Mouse (Mus musculus) embryonic fibroblast, embryonic 13.5 days (primary cell): ENCODE measurements around the gene Exph5.

Experiments used
- CTCF ChIP-seq: IDR thresholded peaks from 2 replicates; pipeline ENCODE4 v1.5.1; 2011; ENCODE audit warnings: mild to moderate bottlenecking, control low read depth, low read length, moderate library complexity, borderline replicate concordance; ENCODE audit not compliant: insufficient read depth
- POLR2A ChIP-seq: IDR thresholded peaks from 2 replicates; pipeline ENCODE4 v1.6.1; 2011; ENCODE audit warnings: low read depth, mild to moderate bottlenecking, control low read depth, low read length, moderate library complexity

GRCm38 (mm10) chr9:53301269-53301720, at the start of gene Exph5:
- TF ChIP-seq CTCF (no peak), POLR2A (no peak)
